15 mouse cellular contexts compared by ENCODE assay signal in the genomic region with DNA sequence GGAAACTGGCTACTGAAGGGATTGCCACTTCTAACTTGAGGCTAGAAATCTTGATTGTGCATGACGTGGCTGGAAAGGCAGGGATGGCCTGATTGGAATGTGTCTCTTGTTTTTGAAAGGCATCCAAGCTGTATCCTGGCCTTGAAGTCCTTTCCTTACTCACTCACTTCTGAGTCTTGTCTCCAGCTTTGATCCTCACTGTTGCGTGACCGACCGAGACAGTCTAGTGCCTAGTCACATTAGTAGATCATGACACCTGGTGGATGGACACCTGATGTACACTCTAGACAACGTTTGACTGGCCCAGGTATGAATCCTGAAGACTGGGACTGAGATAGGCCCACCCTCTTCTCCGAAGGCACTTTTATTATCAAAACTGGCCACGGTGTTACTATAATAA. TPM values are rescaled to one million over a fixed set of nuclear protein-coding genes. Genes with fewer than 3 reads are reported as not detected.
A peak's percentile ranks its signal among the peaks of the same experiment; 100 is the strongest.
DNase-seq lines count a peak whose midpoint lies in the region; ATAC-seq and TF ChIP-seq lines count a peak whose summit lies in the region.
"Had no signal": no experiment of that assay in that cellular context is flagged by ENCODE, and none has a peak within 500 bp of the region (broad histone marks: within the 10 kb centered on the region; RNA-seq: fewer than 3 reads in every experiment).

No protein-coding gene starts in this region.

- H3K9me3 ChIP-seq in embryonic facial prominence, embryonic 11.5 days (replicated peaks; ENCODE audit: control insufficient read depth, low read length), result no peaks in the 10 kb centered on the region
- no peaks in the 10 kb centered on the region for H3K9me3 ChIP-seq in embryonic facial prominence, embryonic 10.5 days
- no peaks in the 10 kb centered on the region for H3K9me3 ChIP-seq in midbrain, postnatal 0 days (ENCODE audit: low read length)
- no peaks in the 10 kb centered on the region for H3K9me3 ChIP-seq in midbrain, embryonic 15.5 days

- peak; percentile 44 for TF ChIP-seq CTCF in midbrain, postnatal 0 days (IDR thresholded peaks at IDR 0.05)

- H3K4me3 ChIP-seq in embryonic facial prominence, embryonic 11.5 days (ENCODE audit: low read depth, low read length), result no peak overlapping the region
- H3K4me3 ChIP-seq in embryonic facial prominence, embryonic 10.5 days, result no peak overlapping the region
- no peak overlapping the region for H3K4me3 ChIP-seq in midbrain, postnatal 0 days (ENCODE audit: low read depth, low read length)
- H3K4me3 ChIP-seq in midbrain, embryonic 15.5 days, result no peak overlapping the region

- H3K27me3 ChIP-seq in embryonic facial prominence, embryonic 11.5 days (ENCODE audit: control insufficient read depth, insufficient read depth, low read length), result no peaks in the 10 kb centered on the region
- H3K27me3 ChIP-seq in embryonic facial prominence, embryonic 10.5 days (replicated peaks; ENCODE audit: low read depth, poor library complexity, severe bottlenecking), result no peaks in the 10 kb centered on the region
- H3K27me3 ChIP-seq in midbrain, postnatal 0 days (ENCODE audit: insufficient read depth, low read length), result no peaks in the 10 kb centered on the region
- H3K27me3 ChIP-seq in midbrain, embryonic 15.5 days (replicated peaks), result no peaks in the 10 kb centered on the region

- no peaks in the 10 kb centered on the region for H3K4me1 ChIP-seq in embryonic facial prominence, embryonic 11.5 days (ENCODE audit: control insufficient read depth, insufficient read depth, low read length)
- no peaks in the 10 kb centered on the region for H3K4me1 ChIP-seq in embryonic facial prominence, embryonic 10.5 days
- 0 out of 2 replicates have a peak, but pooled peaks cover 2% of the 10 kb centered on the region for H3K4me1 ChIP-seq in midbrain, postnatal 0 days (ENCODE audit: insufficient read depth, low read length)
- no peaks in the 10 kb centered on the region for H3K4me1 ChIP-seq in midbrain, embryonic 15.5 days

- H3K4me2 ChIP-seq in embryonic facial prominence, embryonic 11.5 days (ENCODE audit: low read depth, low read length), result no peak overlapping the region
- no peak overlapping the region for H3K4me2 ChIP-seq in midbrain, postnatal 0 days (ENCODE audit: low read depth, low read length, poor library complexity, severe bottlenecking)
- no peak overlapping the region for H3K4me2 ChIP-seq in midbrain, embryonic 15.5 days

- H3K27ac ChIP-seq in embryonic facial prominence, embryonic 11.5 days (replicated peaks; ENCODE audit: low read depth, low read length), result no peak overlapping the region
- no peak overlapping the region for H3K27ac ChIP-seq in embryonic facial prominence, embryonic 10.5 days (replicated peaks)
- no peak overlapping the region for H3K27ac ChIP-seq in midbrain, postnatal 0 days (ENCODE audit: low read depth, low read length)
- no peak overlapping the region for H3K27ac ChIP-seq in midbrain, embryonic 15.5 days
- H3K27ac ChIP-seq: macrophage had no signal

- H3K36me3 ChIP-seq in embryonic facial prominence, embryonic 11.5 days (replicated peaks; ENCODE audit: control insufficient read depth, insufficient read depth, low read depth, low read length), result no peaks in the 10 kb centered on the region
- peaks cover 36% of the 10 kb centered on the region for H3K36me3 ChIP-seq in embryonic facial prominence, embryonic 10.5 days (replicated peaks)
- H3K36me3 ChIP-seq in midbrain, postnatal 0 days (ENCODE audit: insufficient read depth, low read length), result peaks cover 27% of the 10 kb centered on the region
- peaks cover 16% of the 10 kb centered on the region for H3K36me3 ChIP-seq in midbrain, embryonic 15.5 days (replicated peaks)

- no peak overlapping the region for H3K9ac ChIP-seq in embryonic facial prominence, embryonic 11.5 days (replicated peaks; ENCODE audit: low read length)
- no peak overlapping the region for H3K9ac ChIP-seq in midbrain, postnatal 0 days (replicated peaks; ENCODE audit: low read length, poor library complexity, severe bottlenecking)
- H3K9ac ChIP-seq in midbrain, embryonic 15.5 days, result no peak overlapping the region

- ATAC-seq in embryonic facial prominence, embryonic 11.5 days (replicated peaks; ENCODE audit: insufficient number of reproducible peaks, low FRiP score, low TSS enrichment, low read depth), result no peak
- ATAC-seq in midbrain, postnatal 0 days (ENCODE audit: low FRiP score), result no peak
- no peak for ATAC-seq in midbrain, embryonic 15.5 days (replicated peaks)
- no peak for ATAC-seq in inflammation-experienced regulatory T-cells, adult 6 months

- 85% methylated on average over 7 of the region's 7 CpGs for WGBS in embryonic facial prominence, embryonic 11.5 days
- 84% methylated on average over 7 of the region's 7 CpGs for WGBS in embryonic facial prominence, embryonic 10.5 days
- WGBS in midbrain, postnatal 0 days, result 76% methylated on average over 7 of the region's 7 CpGs
- 82% methylated on average over 7 of the region's 7 CpGs for WGBS in midbrain, embryonic 15.5 days

- peak; percentile 3 for DNase-seq in embryonic facial prominence, embryonic 11.5 days (ENCODE audit: low spot score)
- no peak for DNase-seq in embryonic facial prominence, embryonic 10.5 days (ENCODE audit: low spot score)
- no peak for DNase-seq in midbrain, postnatal 0 days (ENCODE audit: low spot score)
- peak; percentile 66 for DNase-seq in kidney, postnatal 10 days
- DNase-seq in yolk sac, embryonic 10.5 days (ENCODE audit: low spot score), result peak; percentile 58
- no peak for DNase-seq in ovary, postnatal 36 days (ENCODE audit: low spot score)
- DNase-seq: gastrocnemius, postnatal 36 days; heart, postnatal 14 days; thymus, postnatal 14 days had no signal

RNA-seq across cellular contexts. Expression of a gene that starts 13.4 kb away (rescaled TPM):
- 42.8 and 48.9 TPM in 2 replicates for polyA plus RNA-seq in embryonic facial prominence, embryonic 11.5 days (2014; fragmentation: Nextera tagmentation; extraction: Ambion mirVana)
- polyA plus RNA-seq in embryonic facial prominence, embryonic 10.5 days (2016; fragmentation: Nextera tagmentation; extraction: Ambion mirVana), result 47.9 and 48.1 TPM in 2 replicates
- 47.2 and 47.5 TPM in 2 replicates for total RNA-seq in midbrain, postnatal 0 days (2014; rRNA removed)
- 122 and 123 TPM in 2 replicates for polyA plus RNA-seq in midbrain, postnatal 0 days (2015; fragmentation: Nextera tagmentation; extraction: Ambion mirVana)
- 154 and 162 TPM in 2 replicates for polyA plus RNA-seq in midbrain, embryonic 15.5 days (2015; fragmentation: Nextera tagmentation; extraction: Ambion mirVana)
- polyA plus RNA-seq in inflammation-experienced regulatory T-cells, adult 6 months (2017; shearing (Covaris generic)), result under 1 TPM; 0.55 to 0.75 (median 0.65) TPM

RNA-seq across cellular contexts. Expression of a gene that starts 17.5 kb away (rescaled TPM):
- 22.4 and 24.3 TPM in 2 replicates for polyA plus RNA-seq in embryonic facial prominence, embryonic 11.5 days (2014; fragmentation: Nextera tagmentation; extraction: Ambion mirVana)
- polyA plus RNA-seq in embryonic facial prominence, embryonic 10.5 days (2016; fragmentation: Nextera tagmentation; extraction: Ambion mirVana), result 28.0 and 30.2 TPM in 2 replicates
- total RNA-seq in midbrain, postnatal 0 days (2014; rRNA removed), result 19.3 and 21.9 TPM in 2 replicates
- 30.6 and 33.0 TPM in 2 replicates for polyA plus RNA-seq in midbrain, postnatal 0 days (2015; fragmentation: Nextera tagmentation; extraction: Ambion mirVana)
- polyA plus RNA-seq in midbrain, embryonic 15.5 days (2015; fragmentation: Nextera tagmentation; extraction: Ambion mirVana), result 30.1 and 30.6 TPM in 2 replicates
- 10 to 100 TPM in 2 of 3 experiments, 1 to 10 TPM in 1; 8.1 to 16.7 (median 11.9) TPM for polyA plus RNA-seq in inflammation-experienced regulatory T-cells, adult 6 months (2017; shearing (Covaris generic))

RNA-seq across cellular contexts. Expression of a gene that starts 20.8 kb away (rescaled TPM):
- polyA plus RNA-seq in embryonic facial prominence, embryonic 11.5 days (2014; fragmentation: Nextera tagmentation; extraction: Ambion mirVana), result not detected in 2 replicates
- polyA plus RNA-seq in embryonic facial prominence, embryonic 10.5 days (2016; fragmentation: Nextera tagmentation; extraction: Ambion mirVana), result 0.17 TPM in 1 of 2 replicates, not detected in the other
- 0.24 TPM in 1 of 2 replicates, not detected in the other for total RNA-seq in midbrain, postnatal 0 days (2014; rRNA removed)
- polyA plus RNA-seq in midbrain, postnatal 0 days (2015; fragmentation: Nextera tagmentation; extraction: Ambion mirVana), result not detected in 2 replicates
- not detected in 2 replicates for polyA plus RNA-seq in midbrain, embryonic 15.5 days (2015; fragmentation: Nextera tagmentation; extraction: Ambion mirVana)
- polyA plus RNA-seq in inflammation-experienced regulatory T-cells, adult 6 months (2017; shearing (Covaris generic)), result not detected

RNA-seq across cellular contexts. Expression of a gene that starts 27.4 kb away (rescaled TPM):
- 1.1 and 1.2 TPM in 2 replicates for polyA plus RNA-seq in embryonic facial prominence, embryonic 11.5 days (2014; fragmentation: Nextera tagmentation; extraction: Ambion mirVana)
- polyA plus RNA-seq in embryonic facial prominence, embryonic 10.5 days (2016; fragmentation: Nextera tagmentation; extraction: Ambion mirVana), result 1.1 and 1.3 TPM in 2 replicates
- 3.1 TPM in 2 replicates for total RNA-seq in midbrain, postnatal 0 days (2014; rRNA removed)
- polyA plus RNA-seq in midbrain, postnatal 0 days (2015; fragmentation: Nextera tagmentation; extraction: Ambion mirVana), result 3.4 and 4.0 TPM in 2 replicates
- 1.1 and 1.3 TPM in 2 replicates for polyA plus RNA-seq in midbrain, embryonic 15.5 days (2015; fragmentation: Nextera tagmentation; extraction: Ambion mirVana)
- not detected for polyA plus RNA-seq in inflammation-experienced regulatory T-cells, adult 6 months (2017; shearing (Covaris generic))

RNA-seq across cellular contexts. Expression of a gene that starts 37.0 kb away (rescaled TPM):
- polyA plus RNA-seq in embryonic facial prominence, embryonic 11.5 days (2014; fragmentation: Nextera tagmentation; extraction: Ambion mirVana), result not detected in 2 replicates
- 0.22 TPM in 1 of 2 replicates, not detected in the other for polyA plus RNA-seq in embryonic facial prominence, embryonic 10.5 days (2016; fragmentation: Nextera tagmentation; extraction: Ambion mirVana)
- 0.71 and 1.7 TPM in 2 replicates for total RNA-seq in midbrain, postnatal 0 days (2014; rRNA removed)
- 0.81 and 2.4 TPM in 2 replicates for polyA plus RNA-seq in midbrain, postnatal 0 days (2015; fragmentation: Nextera tagmentation; extraction: Ambion mirVana)
- polyA plus RNA-seq in midbrain, embryonic 15.5 days (2015; fragmentation: Nextera tagmentation; extraction: Ambion mirVana), result 0.56 and 0.83 TPM in 2 replicates
- polyA plus RNA-seq in inflammation-experienced regulatory T-cells, adult 6 months (2017; shearing (Covaris generic)), result not detected
- total RNA-seq: heart, postnatal 14 days; left cerebral cortex, postnatal 36 days had no signal
- polyA plus RNA-seq: forebrain, embryonic 11.5 days; large intestine, adult 2 months; macrophage had no signal

Comparison
In these comparisons a context has a peak if more than half of its experiments do, and no peak if none do; other contexts are left out.
1. DNase-seq: peak in embryonic facial prominence, embryonic 11.5 days (single experiment), kidney, postnatal 10 days (single experiment) and yolk sac, embryonic 10.5 days (single experiment); none in embryonic facial prominence, embryonic 10.5 days (single experiment), midbrain, postnatal 0 days (single experiment) and ovary, postnatal 36 days (single experiment).
2. RNA of a gene that starts 13.4 kb away (polyA plus RNA-seq): 154 to 162 TPM in midbrain, embryonic 15.5 days, 122 to 123 TPM in midbrain, postnatal 0 days, 47.9 to 48.1 TPM in embryonic facial prominence, embryonic 10.5 days and 42.8 to 48.9 TPM in embryonic facial prominence, embryonic 11.5 days; 0.55 to 0.75 TPM in inflammation-experienced regulatory T-cells, adult 6 months; every median in the first group is over 10 times any median in the second.